Mouse (Mus musculus) embryonic facial prominence, embryonic 13.5 days (tissue): Measurements from ENCODE around the gene Fam205a3. TPM values are rescaled to one million over a fixed set of nuclear protein-coding genes. Genes with fewer than 3 reads are reported as not detected.
"Not testable (repeated sequence)": the region's sequence is repeated elsewhere in the genome, so short reads cannot be mapped to it uniquely, and the experiment has no call there.

Experiments
- ATAC-seq: fragments of 200-750 bp; cut with Nextera tagmentation; 2 replicates; pipeline ENCODE4 v1.8.0; 2017; ENCODE audit warnings: low read depth; ENCODE audit not compliant: insufficient number of reproducible peaks, insufficient read depth, low FRiP score, low TSS enrichment
- H3K27ac ChIP-seq: fragments of 300-500 bp; sonication (generic); 2 replicates; pipeline ENCODE4 v1.5.1; 2015; ENCODE audit warnings: moderate library complexity, mild to moderate bottlenecking, inconsistent platforms
- H3K27me3 ChIP-seq: fragments of 300-500 bp; sonication (generic); 2 replicates; pipeline ENCODE4 v1.6.1; 2015; ENCODE audit warnings: mild to moderate bottlenecking, inconsistent platforms
- H3K36me3 ChIP-seq: fragments of 300-500 bp; sonication (generic); 2 replicates; pipeline ENCODE4 v1.6.1; 2015; ENCODE audit warnings: mild to moderate bottlenecking, inconsistent platforms
- H3K4me1 ChIP-seq: fragments of 300-500 bp; sonication (generic); 2 replicates; pipeline ENCODE4 v1.6.1; 2015; ENCODE audit warnings: inconsistent platforms
- H3K4me2 ChIP-seq: fragments of 300-500 bp; sonication (generic); 2 replicates; pipeline ENCODE4 v1.6.1; 2015; ENCODE audit warnings: moderate library complexity, mild to moderate bottlenecking, inconsistent platforms
- H3K4me3 ChIP-seq: fragments of 300-500 bp; sonication (generic); 2 replicates; pipeline ENCODE4 v1.5.1; 2015; ENCODE audit warnings: mild to moderate bottlenecking, inconsistent platforms
- H3K9ac ChIP-seq: fragments of 300-500 bp; sonication (generic); 2 replicates; pipeline ENCODE4 v1.6.1; 2015; ENCODE audit warnings: mild to moderate bottlenecking, inconsistent platforms
- H3K9me3 ChIP-seq: fragments of 300-500 bp; sonication (generic); 2 replicates; pipeline ENCODE4 v1.6.1; 2016; ENCODE audit warnings: inconsistent platforms
- WGBS: fragments of 180-500 bp; shearing (Covaris S2); methylation state at CpG from one replicate; pipeline ENCODE4 v1.1.7; 2015; ENCODE audit warnings: mixed read lengths; 5-methylcytosine and 5-hydroxymethylcytosine counted together
- polyA plus RNA-seq: library from polyadenylated mRNA; unstranded; fragments of >200 nt; fragmentation: Nextera tagmentation; extraction: Ambion mirVana; gene quantifications from 2 replicates; pipeline ENCODE4 v1.2.1, GENCODE M21; 2015

Fam205a3 gene
- 0.29 TPM in 1 of 2 replicates, not detected in the other for polyA plus RNA-seq

- not testable (repeated sequence) for H3K36me3 ChIP-seq, H3K9me3 ChIP-seq, H3K4me3 ChIP-seq, H3K4me2 ChIP-seq, H3K27ac ChIP-seq, H3K4me1 ChIP-seq, H3K9ac ChIP-seq, H3K27me3 ChIP-seq, ATAC-seq
- WGBS, result no CpG with 5 or more reads among the region's 1 CpGs
Measured at GRCm38 (mm10) chr4:42318034-42318433, at the start of gene Fam205a3. Fam205a3 (plus strand) TSS chr4:42318334.

- H3K36me3 ChIP-seq, H3K27me3 ChIP-seq, H3K9ac ChIP-seq, H3K27ac ChIP-seq, ATAC-seq, H3K9me3 ChIP-seq, H3K4me2 ChIP-seq, H3K4me1 ChIP-seq, H3K4me3 ChIP-seq: not testable (repeated sequence)
- WGBS, result no CpG with 5 or more reads among the region's 18 CpGs
Measured at GRCm38 (mm10) chr4:42293967-42294366, 24.2 kb upstream of the Fam205a3 start, which contains the start of gene Gm21953. Gm21953 (plus strand) TSS chr4:42294267.

Other genes starting within 250 kb of the Fam205a3 start
- gene Gm3893, start 227.1 kb upstream of the Fam205a3 start, polyA plus RNA-seq, result not detected in 2 replicates
- gene Gm13304, start 203.5 kb upstream of the Fam205a3 start, polyA plus RNA-seq, result not detected in 2 replicates
- gene Gm13306, start 164.9 kb upstream of the Fam205a3 start, polyA plus RNA-seq, result not detected in 2 replicates
- 0.79 and 1.9 TPM in 2 replicates for gene Gm13305, start 149.7 kb upstream of the Fam205a3 start, polyA plus RNA-seq
- gene Gm10600, start 77.7 kb upstream of the Fam205a3 start, polyA plus RNA-seq, result not detected in 2 replicates
- gene Ccl21b, start 62.6 kb upstream of the Fam205a3 start, polyA plus RNA-seq, result 0.92 TPM in 1 of 2 replicates, not detected in the other
- not detected in 2 replicates for gene Gm21953, start 24.1 kb upstream of the Fam205a3 start, polyA plus RNA-seq
- gene Gm21586, start 121.0 kb downstream of the Fam205a3 start, polyA plus RNA-seq, result not detected in 2 replicates
- gene Gm2163, start 148.4 kb downstream of the Fam205a3 start, polyA plus RNA-seq, result 0.08 TPM in 1 of 2 replicates, not detected in the other
- gene Fam205a2, start 209.8 kb downstream of the Fam205a3 start, polyA plus RNA-seq, result 0.29 TPM in 1 of 2 replicates, not detected in the other